Mouse (Mus musculus) forebrain, embryonic 13.5 days (tissue): ENCODE data around the gene Cacna2d3. TPM values are rescaled to one million over a fixed set of nuclear protein-coding genes. Genes with fewer than 3 reads are reported as not detected.

Experiments used
- ATAC-seq: fragments of 200-750 bp; cut with Nextera tagmentation; 2 replicates; pipeline ENCODE4 v1.8.0; 2017
- H3K27ac ChIP-seq: fragments of 300-500 bp; sonication (generic); 2 replicates; pipeline ENCODE4 v1.5.1; 2015; ENCODE audit warnings: inconsistent platforms, mild to moderate bottlenecking, moderate library complexity
- H3K27me3 ChIP-seq: fragments of 300-500 bp; sonication (generic); 2 replicates; pipeline ENCODE4 v1.6.1; 2015; ENCODE audit warnings: mild to moderate bottlenecking, inconsistent platforms
- H3K36me3 ChIP-seq: fragments of 300-500 bp; sonication (generic); 2 replicates; pipeline ENCODE4 v1.6.1; 2015; ENCODE audit warnings: mild to moderate bottlenecking, inconsistent platforms; ENCODE audit not compliant: poor library complexity, severe bottlenecking
- H3K4me1 ChIP-seq: fragments of 300-500 bp; sonication (generic); 2 replicates; pipeline ENCODE4 v1.6.1; 2015; ENCODE audit warnings: inconsistent platforms
- H3K4me2 ChIP-seq: fragments of 300-500 bp; sonication (generic); 2 replicates; pipeline ENCODE4 v1.6.1; 2015; ENCODE audit warnings: inconsistent platforms, mild to moderate bottlenecking, moderate library complexity
- H3K4me3 ChIP-seq: fragments of 300-500 bp; sonication (generic); 2 replicates; pipeline ENCODE4 v1.5.1; 2015; ENCODE audit warnings: mild to moderate bottlenecking, inconsistent platforms
- H3K9ac ChIP-seq: fragments of 300-500 bp; sonication (generic); 2 replicates; pipeline ENCODE4 v1.6.1; 2015; ENCODE audit warnings: mild to moderate bottlenecking, inconsistent platforms
- H3K9me3 ChIP-seq: fragments of 300-500 bp; sonication (generic); replicated peaks from 2 replicates; pipeline ENCODE4 v1.6.1; 2016; ENCODE audit warnings: inconsistent platforms
- WGBS: fragments of 180-500 bp; shearing (Covaris S2); methylation state at CpG from one replicate; pipeline ENCODE4 v1.1.7; 2015; 5-methylcytosine and 5-hydroxymethylcytosine counted together
- polyA plus RNA-seq: library from polyadenylated mRNA; unstranded; fragments of >200 nt; fragmentation: Nextera tagmentation; extraction: Ambion mirVana; gene quantifications from 2 replicates; pipeline ENCODE4 v1.2.1, GENCODE M21; 2015

The Cacna2d3 gene
- polyA plus RNA-seq, 1 experiment from 2014 or later = 12.3 TPM

GRCm38 (mm10) chr14:29464277-29464676 is 257.4 kb downstream of the Cacna2d3 start:
- Histone ChIP-seq H3K9me3 (no peaks in the 10 kb centered on the region), H3K9ac (no peak overlapping the region), H3K4me3 (no peak overlapping the region), H3K36me3 (no peaks in the 10 kb centered on the region), H3K27ac (no peak overlapping the region), H3K27me3 (no peaks in the 10 kb centered on the region), H3K4me1 (no peaks in the 10 kb centered on the region), H3K4me2 (no peak overlapping the region)
- ATAC-seq = no peak
- WGBS = 90% methylated on average over 2 of the region's 2 CpGs

- H3K27ac ChIP-seq = no peak overlapping the region
- no peak overlapping the region for H3K4me3 ChIP-seq
- ATAC-seq = no peak
- H3K36me3 ChIP-seq = no peaks in the 10 kb centered on the region
- 20% methylated on average over 3 of the region's 3 CpGs for WGBS
- no peaks in the 10 kb centered on the region for H3K9me3 ChIP-seq
- H3K4me1 ChIP-seq = peaks cover 16% of the 10 kb centered on the region
- H3K4me2 ChIP-seq = no peak overlapping the region
- H3K9ac ChIP-seq = no peak overlapping the region
- no peaks in the 10 kb centered on the region for H3K27me3 ChIP-seq
Observed at GRCm38 (mm10) chr14:29449203-29449602, 272.5 kb downstream of the Cacna2d3 start.

GRCm38 (mm10) chr14:29443091-29444026 is 278.3 kb downstream of the Cacna2d3 start:
- ATAC-seq = no peak
- H3K36me3 ChIP-seq = no peaks in the 10 kb centered on the region

GRCm38 (mm10) chr14:29442476-29442875 is 279.2 kb downstream of the Cacna2d3 start:
- Histone ChIP-seq H3K27ac (no peak overlapping the region), H3K9ac (no peak overlapping the region; the same call in 1 of the 2 replicates)
- ATAC-seq = peak; percentile 74; the same call in 1 of the 2 replicates

More at GRCm38 (mm10) chr14:29443091-29444026, 278.3 kb downstream of the Cacna2d3 start:
- no peaks in the 10 kb centered on the region for H3K27me3 ChIP-seq
- WGBS = 14% methylated on average over 15 of the region's 15 CpGs
- H3K4me1 ChIP-seq = peaks cover 20% of the 10 kb centered on the region
- no peak overlapping the region for H3K9ac ChIP-seq
- H3K4me2 ChIP-seq = peak overlapping the region; percentile 48; the same call in 1 of the 2 replicates
- no peak overlapping the region for H3K4me3 ChIP-seq
- no peaks in the 10 kb centered on the region for H3K9me3 ChIP-seq
- H3K27ac ChIP-seq = no peak overlapping the region

GRCm38 (mm10) chr14:29438666-29439065 is 283.0 kb downstream of the Cacna2d3 start:
- Histone ChIP-seq H3K27ac (no peak overlapping the region), H3K4me3 (no peak overlapping the region), H3K27me3 (no peaks in the 10 kb centered on the region), H3K9me3 (no peaks in the 10 kb centered on the region), H3K4me2 (no peak overlapping the region), H3K4me1 (peaks cover 22% of the 10 kb centered on the region), H3K9ac (no peak overlapping the region), H3K36me3 (no peaks in the 10 kb centered on the region)
- WGBS = 83% methylated on average over 7 of the region's 7 CpGs
- no peak for ATAC-seq

More at GRCm38 (mm10) chr14:29442476-29442875, 279.2 kb downstream of the Cacna2d3 start:
- Histone ChIP-seq H3K27me3 (no peaks in the 10 kb centered on the region), H3K9me3 (no peaks in the 10 kb centered on the region), H3K4me2 (peak overlapping the region; percentile 48), H3K4me3 (no peak overlapping the region), H3K36me3 (no peaks in the 10 kb centered on the region), H3K4me1 (peaks cover 20% of the 10 kb centered on the region)
- WGBS = 2% methylated on average over 4 of the region's 4 CpGs

GRCm38 (mm10) chr14:29438251-29438650 is 283.4 kb downstream of the Cacna2d3 start:
- H3K9me3 ChIP-seq = no peaks in the 10 kb centered on the region
- H3K27ac ChIP-seq = no peak overlapping the region
- H3K4me1 ChIP-seq = peaks cover 19% of the 10 kb centered on the region
- WGBS = 74% methylated on average over 3 of the region's 3 CpGs
- H3K27me3 ChIP-seq = no peaks in the 10 kb centered on the region
- no peak for ATAC-seq
- H3K4me3 ChIP-seq = no peak overlapping the region
- no peak overlapping the region for H3K4me2 ChIP-seq
- H3K36me3 ChIP-seq = no peaks in the 10 kb centered on the region
- H3K9ac ChIP-seq = no peak overlapping the region

- H3K27me3 ChIP-seq = no peaks in the 10 kb centered on the region
- H3K4me3 ChIP-seq = no peak overlapping the region
- no peaks in the 10 kb centered on the region for H3K36me3 ChIP-seq
- H3K4me2 ChIP-seq = no peak overlapping the region
- no peaks in the 10 kb centered on the region for H3K9me3 ChIP-seq
- H3K4me1 ChIP-seq = 0 out of 2 replicates have a peak, but pooled peaks cover 5% of the 10 kb centered on the region
- ATAC-seq = no peak
- H3K9ac ChIP-seq = no peak overlapping the region
- no peak overlapping the region for H3K27ac ChIP-seq
Observed at GRCm38 (mm10) chr14:29435203-29435602, 286.5 kb downstream of the Cacna2d3 start.

- H3K27me3 ChIP-seq = no peaks in the 10 kb centered on the region
- H3K4me2 ChIP-seq = no peak overlapping the region
- H3K9me3 ChIP-seq = no peaks in the 10 kb centered on the region
- H3K4me3 ChIP-seq = no peak overlapping the region
- H3K27ac ChIP-seq = peak overlapping the region; percentile 21; the same call in 1 of the 2 replicates
- 0 out of 2 replicates have a peak, but pooled peaks cover 5% of the 10 kb centered on the region for H3K4me1 ChIP-seq
- ATAC-seq = no peak
- 53% methylated on average over 3 of the region's 3 CpGs for WGBS
- no peak overlapping the region for H3K9ac ChIP-seq
- H3K36me3 ChIP-seq = no peaks in the 10 kb centered on the region
Observed at GRCm38 (mm10) chr14:29433716-29434115, 287.9 kb downstream of the Cacna2d3 start.

GRCm38 (mm10) chr14:29433076-29433714 is 288.5 kb downstream of the Cacna2d3 start:
- Histone ChIP-seq H3K27ac (peak overlapping the region; percentile 21), H3K9ac (no peak overlapping the region), H3K4me3 (no peak overlapping the region), H3K4me1 (0 out of 2 replicates have a peak, but pooled peaks cover 5% of the 10 kb centered on the region), H3K9me3 (no peaks in the 10 kb centered on the region), H3K36me3 (no peaks in the 10 kb centered on the region), H3K4me2 (no peak overlapping the region), H3K27me3 (no peaks in the 10 kb centered on the region)
- no peak for ATAC-seq
- 71% methylated on average over 5 of the region's 5 CpGs for WGBS

GRCm38 (mm10) chr14:29429788-29430187 is 291.9 kb downstream of the Cacna2d3 start:
- 0 out of 2 replicates have a peak, but pooled peaks cover 5% of the 10 kb centered on the region for H3K4me1 ChIP-seq
- 64% methylated on average over 2 of the region's 2 CpGs for WGBS
- H3K27ac ChIP-seq = no peak overlapping the region
- H3K4me3 ChIP-seq = no peak overlapping the region
- H3K9ac ChIP-seq = no peak overlapping the region
- no peaks in the 10 kb centered on the region for H3K36me3 ChIP-seq
- H3K4me2 ChIP-seq = no peak overlapping the region
- no peaks in the 10 kb centered on the region for H3K9me3 ChIP-seq
- ATAC-seq = no peak
- H3K27me3 ChIP-seq = no peaks in the 10 kb centered on the region

- no peaks in the 10 kb centered on the region for H3K4me1 ChIP-seq
- no peak overlapping the region for H3K4me2 ChIP-seq
- WGBS = 73% methylated on average over 3 of the region's 3 CpGs
- no peaks in the 10 kb centered on the region for H3K36me3 ChIP-seq
- no peak overlapping the region for H3K4me3 ChIP-seq
- H3K9me3 ChIP-seq = no peaks in the 10 kb centered on the region
- no peaks in the 10 kb centered on the region for H3K27me3 ChIP-seq
- no peak overlapping the region for H3K9ac ChIP-seq
- no peak for ATAC-seq
- no peak overlapping the region for H3K27ac ChIP-seq
Observed at GRCm38 (mm10) chr14:29425666-29426065, 296.0 kb downstream of the Cacna2d3 start.

- no peak for ATAC-seq
- H3K4me1 ChIP-seq = no peaks in the 10 kb centered on the region
- no peak overlapping the region for H3K27ac ChIP-seq
- H3K9ac ChIP-seq = no peak overlapping the region
- 68% methylated on average over 3 of the region's 3 CpGs for whole genome bisulfite sequencing
- no peaks in the 10 kb centered on the region for H3K27me3 ChIP-seq
- H3K9me3 ChIP-seq = no peaks in the 10 kb centered on the region
- no peak overlapping the region for H3K4me3 ChIP-seq
- H3K4me2 ChIP-seq = no peak overlapping the region
- no peaks in the 10 kb centered on the region for H3K36me3 ChIP-seq
Observed at GRCm38 (mm10) chr14:29425208-29425607, 296.5 kb downstream of the Cacna2d3 start.
